Mouse (Mus musculus) layer of hippocampus, adult 11-12 months (tissue): ENCODE measurements around the gene Chil1.

Experiments used
- DNase-seq: peaks from one replicate; pipeline ENCODE4 v3.0.0; 2022; ENCODE audit warnings: low spot score

Chil1 gene

DNA sequence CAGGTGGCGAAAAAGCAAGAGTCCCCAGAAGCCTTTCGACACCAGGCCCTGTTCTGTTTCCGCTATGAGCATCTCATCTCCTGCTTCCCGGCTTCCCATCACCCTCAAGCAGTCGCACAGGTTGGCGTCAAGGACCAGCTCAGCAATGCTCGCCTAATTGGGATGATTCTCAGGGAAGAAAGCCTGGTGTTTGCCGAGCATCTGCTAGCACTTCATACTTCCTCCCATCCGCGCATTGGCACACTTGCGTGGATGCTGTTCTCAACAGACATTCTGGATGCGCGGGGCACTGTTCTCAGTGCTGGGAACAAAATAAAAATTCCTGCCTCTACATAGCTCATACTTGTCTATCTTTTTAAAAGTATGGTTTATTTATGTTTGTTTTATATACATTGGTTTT lies 22.3 kb downstream of the Chil1 start:
- peak; percentile 72 for DNase-seq

DNA sequence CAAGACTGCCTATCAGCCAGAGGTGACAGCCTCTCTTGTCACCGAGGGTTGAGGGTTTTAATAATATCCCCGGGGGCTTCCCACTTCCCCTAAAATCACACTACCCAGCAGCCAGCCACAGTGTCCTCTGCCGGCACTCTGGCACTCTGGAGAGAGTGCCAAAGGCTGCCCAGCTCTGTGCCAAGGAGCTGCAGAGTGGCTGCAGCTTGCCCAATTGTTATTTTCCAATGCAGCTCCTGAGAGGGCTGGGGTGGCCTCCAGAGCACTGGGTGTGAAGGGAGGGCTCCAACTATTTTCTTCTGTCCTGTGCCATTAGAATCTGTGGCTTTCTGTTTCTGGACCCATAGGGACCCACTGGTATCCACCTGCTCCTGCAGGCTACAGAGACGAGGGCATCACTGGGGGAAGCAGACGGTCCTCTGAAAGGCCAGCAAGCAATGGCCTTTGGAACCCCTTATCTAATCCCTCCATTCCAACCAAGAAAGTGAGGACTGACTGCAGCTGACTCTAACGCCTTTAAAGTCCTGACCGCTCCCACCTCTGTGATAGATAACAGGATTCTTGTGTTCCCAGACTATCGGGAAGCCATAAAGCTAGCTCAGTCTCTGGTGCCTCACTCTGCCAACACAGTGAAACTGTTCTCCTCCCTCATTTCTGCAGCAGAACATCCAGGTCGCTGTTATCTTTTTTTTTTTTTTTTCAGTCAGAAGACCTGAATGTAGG lies 23.5 kb downstream of the Chil1 start:
- no peak for DNase-seq

DNA sequence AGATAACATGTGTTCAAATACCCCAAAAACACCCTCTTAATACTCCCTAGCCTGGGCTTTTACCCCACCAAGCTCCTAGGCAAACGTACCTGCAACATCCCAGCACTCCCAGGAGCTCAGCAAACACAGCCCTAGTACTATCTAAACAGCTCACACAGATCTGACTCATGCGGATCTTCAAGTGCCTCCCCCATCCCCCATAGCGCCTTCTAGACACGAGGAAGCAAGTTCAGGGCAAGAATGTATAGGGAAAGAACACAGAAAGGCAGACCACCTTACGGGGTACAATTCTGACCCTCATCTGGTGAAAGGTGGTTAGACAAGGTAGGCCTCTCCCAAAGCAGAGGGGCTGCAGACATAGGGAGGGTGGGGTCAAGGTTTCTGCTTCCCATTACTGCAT lies 24.1 kb downstream of the Chil1 start:
- no peak for DNase-seq

DNA sequence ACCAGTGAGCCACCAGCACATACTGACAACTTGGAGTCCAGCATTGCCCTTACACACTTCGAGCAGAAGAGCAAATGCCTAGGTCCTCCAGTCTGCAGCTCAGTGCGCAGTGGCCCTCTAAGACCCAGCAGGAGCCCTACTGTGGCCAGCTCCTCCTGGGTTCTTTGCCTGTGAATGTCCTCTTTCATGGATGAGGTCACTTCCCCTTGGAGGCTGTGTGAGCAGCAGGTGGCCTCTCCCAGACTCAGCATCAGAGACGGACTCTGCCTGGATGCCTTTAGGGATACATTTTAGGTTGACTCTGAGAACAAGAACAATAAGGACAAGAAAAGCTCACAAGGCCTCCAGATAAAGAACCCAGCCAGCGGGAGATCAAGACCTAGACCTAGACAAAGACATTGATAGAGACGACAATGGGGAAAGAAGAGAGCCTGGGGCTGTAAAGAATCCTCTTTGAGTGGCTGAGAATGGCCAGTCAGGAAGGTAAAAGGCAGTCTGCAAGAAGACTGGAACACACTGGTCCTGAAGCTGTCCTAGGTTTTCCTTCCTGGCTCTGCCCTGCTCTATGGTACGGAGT lies 28.3 kb downstream of the Chil1 start:
- no peak for DNase-seq

DNA sequence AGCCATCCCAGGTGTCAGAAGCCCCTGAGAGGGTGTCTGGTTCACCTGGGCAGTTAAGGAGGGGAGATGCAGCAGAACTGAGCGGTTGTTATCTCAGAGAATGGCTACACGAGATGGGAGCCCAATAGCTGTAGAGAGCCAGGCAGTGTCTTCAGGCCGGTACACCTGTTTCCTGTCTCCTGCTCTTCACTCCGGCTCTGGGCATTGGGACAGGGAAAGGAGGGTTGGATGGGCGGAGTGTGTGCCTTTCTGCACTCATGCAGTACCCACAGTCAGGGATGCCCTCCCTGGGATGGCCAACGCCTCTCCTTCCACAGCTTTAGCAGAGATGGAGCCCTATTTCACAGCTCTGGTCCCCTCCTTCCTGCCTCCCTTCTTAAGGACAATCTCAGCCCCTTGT lies 29.1 kb downstream of the Chil1 start:
- no peak for DNase-seq

DNA sequence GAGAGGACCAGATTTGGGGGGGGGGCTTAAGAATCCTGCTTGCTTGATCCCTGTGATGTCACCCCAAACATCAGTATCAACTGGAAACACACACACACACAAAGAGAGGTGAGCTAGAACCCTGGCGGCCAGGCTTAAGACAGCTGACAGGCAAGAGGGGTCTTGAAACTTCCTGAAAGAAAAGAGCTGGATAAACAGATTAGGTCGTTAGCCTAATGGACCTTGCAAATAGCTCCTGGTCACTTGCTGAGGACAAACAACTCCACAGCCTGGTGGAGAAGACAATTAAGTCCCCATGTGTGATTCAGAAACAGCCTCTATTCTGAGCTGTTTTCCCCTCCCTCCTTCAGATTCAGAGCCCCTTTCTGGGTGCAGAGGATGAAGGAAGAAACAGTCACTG lies 29.7 kb downstream of the Chil1 start:
- DNase-seq = no peak

DNA sequence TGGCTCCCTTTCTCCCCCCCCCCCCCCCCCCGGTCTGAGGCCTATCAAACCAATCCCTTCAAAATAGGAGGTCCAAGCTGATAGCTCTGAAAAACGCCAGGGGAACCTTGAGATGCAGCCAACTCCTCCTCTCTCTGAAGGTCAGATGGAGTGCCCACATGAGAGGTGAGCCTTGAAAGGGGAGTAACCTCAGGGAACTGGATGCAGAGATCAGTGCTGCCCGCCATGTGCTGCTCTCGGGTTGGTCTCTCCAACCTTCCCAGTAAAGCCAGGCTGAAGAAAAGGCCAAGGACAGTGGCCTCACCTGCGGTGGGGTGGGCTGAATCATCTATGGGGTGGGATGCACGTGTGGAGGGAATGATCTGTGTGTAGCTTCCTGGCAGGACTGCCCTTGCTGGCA lies 30.4 kb downstream of the Chil1 start:
- DNase-seq = no peak

DNA sequence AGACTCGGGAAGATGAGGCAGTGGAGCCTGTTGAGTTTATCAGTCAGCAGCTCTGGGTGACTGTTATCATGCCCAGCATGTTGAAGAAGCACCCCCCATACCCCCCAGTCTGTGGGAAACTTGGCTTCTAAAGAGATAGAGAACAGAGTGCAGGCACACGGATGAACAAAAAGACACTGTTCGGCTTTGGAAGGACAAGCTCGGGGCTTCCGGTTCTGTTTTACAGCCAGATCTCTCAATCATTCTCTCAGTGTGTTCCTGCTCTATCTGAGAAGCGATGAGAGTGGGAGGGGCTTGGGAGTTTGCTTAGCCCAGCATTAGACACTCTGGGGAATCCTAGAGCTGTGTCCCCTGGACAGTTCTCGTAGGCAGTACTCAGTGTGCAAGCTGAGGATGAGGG lies 31.4 kb downstream of the Chil1 start:
- no peak for DNase-seq

DNA sequence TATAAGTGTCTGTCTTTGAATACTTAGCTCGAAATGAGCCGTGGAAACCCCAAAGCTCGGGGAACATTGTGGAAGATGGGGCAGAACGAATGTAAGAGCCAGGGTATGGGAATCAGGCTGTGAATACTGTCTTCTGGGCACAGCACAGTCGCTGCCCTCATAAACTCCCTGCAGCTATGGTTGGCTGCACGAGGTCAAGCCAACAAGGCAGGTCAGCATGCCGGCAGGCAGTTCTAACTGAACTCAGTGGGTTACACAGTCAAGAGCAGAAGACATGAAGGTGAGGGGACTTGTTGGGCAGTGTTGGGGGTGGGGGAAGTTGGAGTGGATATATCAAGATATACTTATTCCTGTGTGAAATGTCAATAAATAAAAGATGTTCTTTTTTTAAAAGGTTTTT lies 33.1 kb downstream of the Chil1 start:
- DNase-seq = no peak

DNA sequence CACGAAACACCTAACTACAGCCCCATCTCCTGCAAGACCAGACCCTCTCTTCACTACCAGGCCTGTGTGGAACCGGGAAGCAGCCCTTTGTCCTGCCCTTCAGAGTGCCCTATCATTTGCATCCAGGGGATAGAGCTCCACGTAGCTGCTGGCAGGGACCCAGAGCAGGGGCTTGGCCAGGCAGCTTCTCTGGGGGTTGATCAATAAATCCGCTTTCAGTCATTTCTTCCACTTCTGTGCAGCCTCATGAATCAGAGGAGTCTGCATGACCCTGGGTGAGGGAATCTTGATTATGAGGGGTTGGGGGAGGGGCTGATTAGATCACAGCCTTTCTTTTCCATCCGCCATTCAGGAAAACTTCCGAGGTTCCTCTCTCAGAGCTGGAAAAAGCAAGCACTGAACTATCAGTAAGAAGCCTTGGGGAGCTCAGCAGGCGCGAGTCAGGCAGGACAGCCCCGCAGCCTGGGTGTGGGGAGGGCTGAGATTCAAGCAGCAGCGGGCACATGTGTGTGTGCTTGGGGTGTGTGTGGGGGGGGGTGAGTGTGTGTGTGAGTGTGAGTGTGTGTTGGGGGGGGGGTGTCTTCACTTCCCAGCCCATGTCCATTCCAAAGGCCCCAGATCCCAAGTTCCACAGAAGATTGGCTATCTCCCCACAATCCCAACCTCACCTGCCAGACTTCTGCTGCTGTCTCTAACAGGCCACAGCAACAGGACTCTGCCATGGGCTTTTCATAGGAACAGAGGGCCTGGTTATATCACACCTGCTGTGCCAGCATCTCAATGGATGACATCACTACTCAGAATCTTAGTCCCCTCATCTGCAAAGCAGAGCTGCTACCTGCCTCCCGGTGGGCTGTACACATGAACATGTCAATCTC lies 34.0 kb downstream of the Chil1 start:
- no peak for DNase-seq

DNA sequence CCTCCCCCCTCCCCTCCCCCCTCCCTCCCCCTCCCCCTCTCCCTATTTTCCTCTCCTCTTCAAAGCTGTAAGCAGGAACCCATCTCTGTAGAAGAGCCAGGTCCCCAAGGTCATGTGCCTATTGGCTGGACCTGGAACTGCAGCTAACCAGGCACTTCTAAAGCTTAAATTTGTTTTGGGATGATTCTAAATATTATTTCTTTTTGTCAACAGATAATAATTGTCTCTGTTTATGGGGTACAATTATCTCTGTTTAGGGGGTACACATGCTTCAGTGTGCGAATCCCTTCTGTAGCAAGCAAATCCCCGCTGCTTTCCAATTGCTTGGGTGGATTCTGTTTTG lies 34.6 kb downstream of the Chil1 start:
- no peak for DNase-seq

DNA sequence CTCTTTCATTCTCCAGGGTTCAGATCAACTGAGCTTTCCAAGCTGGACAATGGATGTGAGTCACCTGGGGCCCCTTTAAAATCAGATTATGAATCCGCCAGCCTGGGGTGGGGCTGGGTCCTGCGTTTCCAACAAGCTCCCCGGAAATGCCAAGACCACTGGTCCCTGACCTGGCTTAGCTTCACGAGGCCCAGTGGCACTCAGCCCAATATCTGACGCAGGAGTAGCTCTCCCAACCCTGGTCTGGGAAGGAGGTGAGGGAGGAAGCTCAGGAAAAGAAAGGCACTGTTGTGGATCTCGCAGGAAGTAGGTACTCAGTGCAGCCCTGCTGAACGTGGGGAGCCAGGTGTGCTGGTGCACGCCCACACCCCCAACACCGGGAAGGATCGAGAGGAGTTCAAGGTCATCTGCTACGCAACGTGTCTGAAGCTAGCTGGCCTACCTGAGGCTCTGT lies 35.1 kb downstream of the Chil1 start:
- DNase-seq = no peak

DNA sequence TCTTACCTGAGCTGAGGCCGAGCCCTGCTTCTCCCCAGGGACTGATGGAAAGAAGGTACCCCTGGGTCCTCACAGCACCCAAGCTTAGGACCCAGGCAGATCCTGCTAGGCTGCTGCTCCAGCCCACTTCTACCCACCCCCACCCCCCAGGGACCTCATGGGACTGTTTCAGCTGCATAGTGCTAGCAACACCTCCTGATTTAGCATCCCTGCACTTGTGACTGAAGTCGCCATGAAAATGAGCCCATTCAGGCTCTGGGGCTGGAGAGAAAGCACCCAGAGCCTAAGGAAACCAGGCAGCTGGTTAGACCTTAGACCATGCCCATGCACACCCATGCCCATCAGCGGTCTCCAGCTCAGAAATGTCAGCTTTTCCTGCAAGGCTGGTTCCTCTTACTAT lies 36.0 kb downstream of the Chil1 start:
- no peak for DNase-seq

DNA sequence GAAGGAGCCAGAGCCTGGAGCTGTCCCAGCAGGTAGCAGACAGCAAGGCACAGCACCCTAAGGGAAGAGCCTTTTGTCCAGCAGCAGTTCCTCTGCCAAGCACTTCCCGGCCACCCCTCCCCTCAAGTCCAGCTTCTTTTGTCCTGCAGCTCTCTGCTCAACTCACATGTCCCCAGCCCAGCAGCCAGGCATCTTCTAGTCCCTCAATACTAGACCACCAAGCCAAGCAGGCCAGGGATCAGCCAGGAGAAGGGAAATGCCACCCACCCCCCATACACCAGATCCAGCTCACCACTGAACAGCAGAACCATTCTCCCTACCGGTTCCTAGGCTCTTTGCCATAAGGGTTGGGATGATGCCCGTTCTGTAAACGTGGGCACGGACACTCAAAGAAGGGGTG lies 37.6 kb downstream of the Chil1 start:
- DNase-seq = no peak

DNA sequence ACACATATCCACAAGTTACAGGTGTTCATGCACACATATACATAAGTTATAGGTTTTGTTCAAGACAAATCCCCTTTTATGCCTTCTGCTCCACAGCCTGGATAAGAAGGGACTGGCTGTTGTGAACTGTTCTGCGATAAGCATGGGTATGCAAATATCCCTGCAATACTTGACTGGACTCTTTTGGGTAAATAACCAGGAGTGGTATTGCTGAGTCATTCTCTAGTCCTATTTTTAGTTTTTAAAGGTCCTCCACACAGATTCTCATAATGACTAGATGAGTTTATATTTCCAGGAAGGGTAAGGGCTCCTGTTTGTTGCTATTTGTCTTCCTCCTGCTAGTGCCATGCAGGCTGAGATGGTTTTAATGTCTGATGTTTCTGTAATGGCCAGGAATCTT lies 39.2 kb downstream of the Chil1 start:
- no peak for DNase-seq

DNA sequence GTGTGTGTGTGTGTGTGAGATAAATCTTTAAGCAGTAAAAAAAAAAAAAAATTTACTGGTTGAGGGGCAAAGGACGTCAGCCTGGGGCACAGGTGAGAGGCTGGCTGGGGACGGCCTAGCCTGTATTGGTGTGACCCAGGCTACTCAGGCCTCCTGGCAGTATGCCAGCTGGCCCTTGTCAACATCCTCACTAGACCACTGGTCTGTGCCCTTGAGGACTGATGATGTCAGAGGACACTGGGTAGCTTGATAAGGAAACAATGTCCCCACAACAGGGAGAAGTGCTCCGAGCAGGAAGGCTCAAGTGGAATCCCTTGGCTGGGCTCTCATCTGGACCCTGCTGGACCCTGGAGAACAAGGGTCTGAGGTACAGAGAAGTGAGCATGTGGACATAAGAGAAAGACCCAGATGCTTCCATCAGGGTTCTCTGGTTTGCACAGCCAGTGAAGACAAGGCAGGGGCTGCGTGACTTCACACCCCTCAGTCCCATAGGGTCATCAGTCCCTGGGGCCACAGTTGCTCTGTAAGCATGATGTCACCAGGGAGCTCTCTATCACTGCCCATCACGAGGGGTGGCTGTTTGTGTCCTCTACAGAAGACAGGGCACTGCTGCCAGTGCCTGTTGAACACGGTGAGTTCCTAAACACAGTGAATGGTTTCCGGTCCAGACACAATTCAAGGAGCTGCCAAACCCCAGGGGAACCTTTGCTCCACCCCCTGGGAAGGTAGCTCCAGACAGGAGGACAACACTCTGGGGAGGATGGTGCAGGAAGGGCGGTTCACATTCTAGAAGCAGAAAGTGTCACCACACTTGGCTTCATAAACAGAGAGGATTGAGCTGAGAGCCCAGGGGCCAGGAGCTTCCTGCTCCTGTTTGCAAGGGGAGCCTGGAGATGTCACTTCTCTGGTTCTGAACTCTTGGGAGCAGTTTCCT lies 40.4 kb downstream of the Chil1 start:
- DNase-seq = no peak

DNA sequence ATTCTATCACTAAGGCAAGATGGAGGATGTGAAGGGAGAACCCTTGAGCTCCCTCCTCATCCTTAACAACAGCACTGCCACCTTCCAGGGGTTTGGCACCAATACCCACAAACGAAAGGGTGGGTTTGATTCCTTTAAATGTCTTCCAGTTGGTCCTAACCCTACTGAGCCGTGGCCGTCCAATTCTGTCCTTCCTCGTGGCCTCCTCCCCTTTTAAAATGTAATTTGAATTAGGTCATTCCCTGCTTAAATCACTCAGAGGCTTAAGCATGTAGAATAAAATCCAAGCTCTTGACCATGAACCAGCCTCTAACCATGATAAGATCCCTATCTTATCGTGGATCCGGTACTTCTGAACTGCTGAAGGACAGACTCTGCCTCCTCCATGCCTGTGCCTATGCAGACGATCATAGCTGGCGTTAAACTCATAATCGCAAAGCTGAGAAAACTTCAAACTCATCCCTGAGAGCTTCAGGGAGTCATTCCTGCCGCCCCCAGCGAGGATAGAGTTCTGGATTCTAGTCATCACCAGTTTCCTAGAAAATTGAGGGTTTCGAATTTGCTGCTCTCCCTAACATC lies 42.8 kb downstream of the Chil1 start:
- DNase-seq = no peak

DNA sequence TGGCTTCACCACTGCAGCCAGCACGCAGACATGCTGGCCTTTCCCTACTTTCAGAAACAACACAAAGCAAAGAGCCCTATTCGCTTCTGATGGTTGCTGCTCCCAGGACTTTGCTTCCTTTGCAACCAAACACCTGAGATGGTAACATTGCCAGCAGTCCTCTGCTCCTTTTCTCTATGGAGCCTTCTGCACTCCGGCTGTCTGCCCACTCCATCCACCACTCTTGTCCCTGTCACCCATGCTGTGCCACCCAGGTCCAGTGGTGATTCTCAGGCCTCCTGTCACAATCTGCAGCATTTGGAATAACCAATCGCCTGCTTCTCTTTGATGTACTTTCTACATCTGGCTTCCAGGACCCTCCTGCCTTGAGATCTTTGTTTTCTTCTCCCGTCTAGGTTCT lies 43.4 kb downstream of the Chil1 start:
- no peak for DNase-seq

DNA sequence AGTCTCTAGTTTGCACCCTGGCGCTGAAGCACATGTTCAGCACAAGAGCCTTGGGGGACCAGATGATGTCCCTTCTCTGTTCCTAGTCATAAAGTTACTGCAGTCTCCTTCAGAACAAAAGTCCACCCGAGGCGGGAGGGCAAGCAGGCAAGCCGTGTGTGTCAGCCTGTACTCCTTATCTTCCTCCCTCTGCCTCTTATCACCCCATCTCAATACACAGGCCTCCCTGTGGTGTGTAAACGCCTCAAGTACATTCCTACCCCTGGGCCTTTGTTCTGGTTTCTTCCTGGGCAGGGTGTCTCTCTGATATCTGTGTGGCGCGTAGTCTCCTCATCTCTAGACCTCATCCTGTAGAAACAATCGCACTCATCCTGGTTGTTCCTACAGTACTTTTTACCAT lies 44.8 kb downstream of the Chil1 start:
- no peak for DNase-seq

DNA sequence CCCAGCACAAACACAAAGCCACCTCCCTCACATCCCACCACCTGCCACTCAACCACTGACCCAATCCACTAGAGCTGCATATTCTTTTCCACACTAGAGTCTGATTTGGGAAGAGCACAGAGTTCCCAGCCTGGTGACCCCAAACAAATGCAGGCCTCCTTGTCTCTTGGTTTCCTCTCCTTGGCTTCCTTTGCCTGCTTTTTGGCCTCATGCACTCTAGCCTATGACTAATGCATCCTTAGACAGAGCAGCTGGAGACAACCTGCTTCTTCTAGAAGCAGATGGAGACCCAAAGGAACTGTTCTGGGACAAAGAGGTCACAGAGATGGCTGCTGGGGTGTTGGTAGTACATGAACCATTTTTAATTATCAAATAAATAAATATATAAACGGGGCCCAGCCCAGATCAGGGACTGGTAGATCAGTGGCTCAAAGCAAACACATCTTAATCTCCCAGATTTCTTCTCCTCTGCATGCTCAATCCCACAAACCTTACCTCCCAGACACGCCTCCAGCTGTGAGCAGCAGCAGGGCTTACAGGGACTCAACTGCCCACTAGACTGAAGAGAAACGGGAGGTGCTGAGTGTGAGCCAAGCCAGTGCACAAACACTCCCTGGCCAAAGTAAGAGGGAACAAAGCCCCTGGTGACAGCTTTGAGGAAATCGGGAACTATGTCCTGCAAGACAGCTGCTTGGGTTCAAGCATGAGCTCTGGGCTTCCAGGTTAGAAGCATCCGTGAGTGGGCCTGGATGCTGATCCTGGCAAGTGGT lies 48.0 kb downstream of the Chil1 start:
- DNase-seq = no peak

DNA sequence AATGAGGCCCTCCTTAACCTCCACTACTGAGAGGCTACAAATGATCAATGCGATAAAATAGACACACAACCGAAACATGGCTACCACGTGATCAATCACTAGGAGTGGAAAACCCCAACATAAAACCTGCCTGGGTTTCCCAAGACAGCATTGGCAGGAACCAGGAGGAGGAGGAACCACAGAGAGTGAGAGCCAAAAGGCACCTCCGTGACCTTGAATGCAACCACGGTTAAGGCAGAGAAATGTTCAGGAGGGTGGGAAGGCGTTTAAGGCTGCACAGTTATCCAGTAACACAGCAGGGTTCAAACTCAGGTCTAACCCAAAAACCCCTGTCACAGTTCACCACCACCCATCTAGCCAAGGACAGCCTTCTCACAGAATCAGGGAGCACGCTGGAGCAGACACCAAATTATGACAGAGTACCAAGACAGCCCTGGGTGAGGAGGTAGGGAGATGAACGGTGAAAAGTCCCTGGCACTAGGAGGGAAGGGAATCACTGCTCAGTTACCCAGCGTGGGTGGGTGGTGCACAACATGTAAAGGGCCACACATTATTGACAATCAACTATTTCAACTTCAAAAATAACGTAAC lies 48.8 kb downstream of the Chil1 start:
- no peak for DNase-seq
